Mouse (Mus musculus): ENCODE data around the gene Skor1.

Gene Skor1

DNA sequence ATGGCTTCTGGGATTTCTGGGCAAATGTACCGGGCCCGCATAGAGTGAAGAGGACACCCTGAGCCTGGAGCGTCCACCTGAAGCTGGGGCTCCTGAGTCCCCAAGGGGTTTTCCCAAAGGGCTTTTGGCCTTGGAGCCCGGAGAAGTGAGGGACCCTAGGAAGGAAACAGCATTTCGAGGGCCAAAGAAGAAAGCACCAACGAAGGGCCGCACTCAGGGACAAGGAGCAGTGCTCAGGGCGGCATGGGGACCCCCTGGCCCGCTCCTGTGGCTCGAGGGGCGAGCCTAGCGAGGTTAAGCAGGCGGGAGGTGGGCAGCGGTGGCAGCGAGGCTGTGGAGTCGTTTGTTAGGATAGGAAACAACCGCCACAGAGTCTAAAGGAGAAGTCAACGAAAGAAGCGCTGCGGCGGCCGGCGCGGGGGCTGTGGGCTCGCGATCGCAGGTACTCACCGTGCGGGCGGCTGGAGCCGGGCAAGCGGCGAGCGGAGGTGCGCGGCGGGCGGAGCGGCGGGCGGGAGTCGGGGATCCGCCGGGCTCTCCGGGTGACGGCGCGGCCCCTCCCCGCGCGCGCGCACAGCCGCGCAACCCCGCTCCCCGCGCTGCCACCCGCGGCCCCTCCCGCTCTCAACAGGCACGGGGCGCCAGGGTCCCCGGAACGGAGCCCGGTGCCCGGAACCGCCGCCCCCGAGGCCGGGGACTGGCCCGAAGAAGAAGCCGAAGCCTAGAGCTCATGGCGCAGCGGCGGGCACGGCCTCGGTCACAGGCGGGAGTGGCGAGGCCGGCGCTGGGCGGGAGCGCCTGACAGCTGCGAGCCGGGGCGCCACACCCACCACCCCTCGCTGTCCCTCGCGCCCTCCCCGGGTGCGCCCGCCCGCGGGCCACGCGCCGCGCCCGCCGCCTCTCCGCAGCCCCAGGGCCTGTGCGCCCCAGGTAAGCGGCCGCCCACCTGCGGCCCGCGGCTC, at the start of gene Skor1:
Gene Skor1, minus strand, starts transcription at position 552 of the 962 bp plus-strand sequence.
- no peak for DNase-seq (ENCODE audit: low spot score)

DNA sequence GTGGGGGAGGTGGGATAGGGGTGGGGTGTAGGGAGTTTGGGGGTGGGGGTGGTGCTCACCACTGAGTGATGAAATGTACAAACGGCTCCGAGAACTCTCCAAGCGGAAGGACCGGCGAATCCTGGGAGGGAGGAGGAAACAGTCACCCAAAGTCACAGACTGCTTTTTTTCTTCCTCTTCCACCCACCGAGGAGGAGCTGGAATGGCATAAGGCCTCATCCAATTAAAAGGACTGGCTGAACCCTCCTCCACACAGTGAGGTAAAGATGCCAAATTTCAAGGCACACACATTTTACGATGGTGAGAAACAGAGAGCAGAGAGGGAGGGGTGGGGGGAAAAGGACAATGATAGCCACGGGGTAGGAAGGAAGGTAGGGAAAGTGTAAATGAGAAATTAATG, 48.5 kb upstream of the Skor1 start:
- DNase-seq (ENCODE audit: low spot score), result no peak

- DNase-seq (ENCODE audit: low spot score), result peak; percentile 13
Observed at GRCm38 (mm10) chr9:63196114-63196682, 47.4 kb upstream of the Skor1 start.

GRCm38 (mm10) chr9:63195523-63195922, 46.8 kb upstream of the Skor1 start:
- no peak for DNase-seq (ENCODE audit: low spot score)

DNA sequence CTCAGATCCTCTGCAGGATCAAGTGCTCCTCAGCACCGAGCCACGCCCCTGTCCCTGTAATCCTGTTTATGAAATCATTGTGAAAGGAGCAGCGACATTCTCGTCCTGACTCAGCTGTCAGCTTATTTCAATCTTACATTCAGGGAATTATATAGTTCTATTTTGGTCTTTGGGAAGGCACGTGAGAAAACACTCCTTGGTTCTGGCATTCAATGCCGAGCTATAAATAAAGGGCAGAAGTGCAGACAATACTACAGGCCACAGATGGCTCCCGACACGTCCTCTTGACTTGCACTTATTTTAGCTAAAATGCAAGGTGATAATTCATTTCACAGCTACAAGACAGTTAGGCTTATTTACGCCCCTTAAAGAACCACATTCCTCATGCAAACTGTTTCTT, 46.0 kb upstream of the Skor1 start:
- DNase-seq (ENCODE audit: low spot score), result no peak

GRCm38 (mm10) chr9:63192809-63193208, 44.0 kb upstream of the Skor1 start:
- DNase-seq (ENCODE audit: low spot score), result no peak

GRCm38 (mm10) chr9:63187310-63187709, 38.5 kb upstream of the Skor1 start:
- DNase-seq (ENCODE audit: low spot score), result no peak

DNA sequence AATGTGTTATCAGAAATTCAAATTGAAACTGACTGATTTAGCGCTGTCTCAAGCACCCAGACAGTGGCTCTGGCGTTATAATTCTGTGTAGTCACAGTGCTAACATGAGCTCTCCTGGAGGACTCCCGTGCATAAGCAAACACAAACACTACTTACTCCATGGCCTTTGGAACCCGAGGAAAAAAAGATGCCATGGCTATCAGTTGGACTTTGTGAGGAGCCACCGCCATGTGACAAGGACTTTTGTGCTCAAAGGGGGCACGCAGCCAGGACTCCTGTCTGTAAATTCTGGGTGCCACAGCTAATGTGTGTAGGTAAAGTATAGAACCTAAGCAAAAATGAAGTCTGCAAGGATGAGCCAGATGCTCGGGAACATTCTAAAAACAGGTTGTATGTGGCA, 36.5 kb upstream of the Skor1 start:
- no peak for DNase-seq (ENCODE audit: low spot score)

GRCm38 (mm10) chr9:63183864-63184263, 35.1 kb upstream of the Skor1 start:
- DNase-seq (ENCODE audit: low spot score), result no peak

- DNase-seq (ENCODE audit: low spot score), result no peak
Observed at GRCm38 (mm10) chr9:63182306-63182960, 33.7 kb upstream of the Skor1 start.

DNA sequence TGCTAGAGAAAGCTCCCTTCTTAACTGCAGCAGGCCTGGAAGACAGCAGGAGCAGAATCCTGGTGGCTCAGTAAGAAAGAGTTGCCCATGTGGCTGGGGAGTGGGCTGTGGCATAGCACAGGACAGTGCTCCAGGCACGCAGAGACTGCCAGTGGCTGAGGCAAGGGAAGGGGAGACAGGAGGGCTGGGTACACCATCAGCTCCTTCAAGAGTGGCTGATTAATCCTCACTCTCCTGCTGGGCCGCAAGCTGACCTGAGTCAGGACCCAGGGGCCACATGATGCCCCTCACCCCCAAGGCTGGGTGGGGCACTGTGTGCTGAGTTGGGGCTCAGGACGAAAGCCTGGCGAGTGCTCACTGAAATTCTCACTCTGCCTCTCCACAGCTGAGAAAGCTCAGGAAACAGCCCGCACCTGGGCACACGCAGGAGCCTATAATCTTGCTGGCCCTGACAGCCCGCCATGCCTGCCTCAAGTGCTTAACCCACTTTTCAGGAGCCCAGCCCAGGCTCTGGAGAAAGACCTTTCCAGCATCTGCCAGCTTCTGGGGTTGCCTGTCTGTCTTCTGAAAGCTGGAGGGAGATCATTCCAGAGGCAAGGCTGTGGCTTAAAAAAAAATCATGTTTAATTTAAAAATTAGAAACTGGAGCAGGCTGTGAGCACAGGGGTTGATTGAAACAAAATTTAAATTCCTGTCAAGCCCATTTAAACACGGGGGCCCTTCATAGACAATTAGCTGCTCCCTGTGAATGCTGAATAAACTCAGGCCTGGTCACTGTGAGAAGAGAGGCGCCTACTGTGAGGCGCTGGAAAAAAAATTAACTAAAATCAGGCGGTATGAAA, 32.8 kb upstream of the Skor1 start:
- DNase-seq (ENCODE audit: low spot score), result no peak

GRCm38 (mm10) chr9:63178296-63178695, 29.5 kb upstream of the Skor1 start:
- no peak for DNase-seq (ENCODE audit: low spot score)

- DNase-seq (ENCODE audit: low spot score), result no peak
Observed at GRCm38 (mm10) chr9:63174001-63174721, 25.4 kb upstream of the Skor1 start.

- DNase-seq (ENCODE audit: low spot score), result no peak
Observed at GRCm38 (mm10) chr9:63171951-63172350, 23.2 kb upstream of the Skor1 start.

DNA sequence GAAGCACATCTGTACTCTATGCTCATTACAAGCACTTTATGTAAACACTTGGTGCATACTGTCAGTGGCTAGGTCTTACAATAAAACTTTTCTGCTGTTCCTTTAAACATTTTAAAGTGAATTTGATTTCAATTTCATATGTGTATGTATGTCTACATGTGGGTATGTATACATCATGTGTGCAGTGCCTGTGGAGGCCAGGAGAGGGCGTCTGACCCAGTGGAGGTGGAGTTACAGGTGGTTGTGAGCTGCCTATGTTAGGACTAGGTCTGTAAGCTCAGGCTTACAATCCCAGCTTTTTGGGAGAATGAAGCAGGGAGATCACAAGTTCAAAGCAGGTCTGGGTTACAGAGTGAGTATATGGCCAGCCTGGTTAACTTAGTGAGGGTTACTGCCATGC, 20.4 kb upstream of the Skor1 start:
- DNase-seq (ENCODE audit: low spot score), result no peak

DNA sequence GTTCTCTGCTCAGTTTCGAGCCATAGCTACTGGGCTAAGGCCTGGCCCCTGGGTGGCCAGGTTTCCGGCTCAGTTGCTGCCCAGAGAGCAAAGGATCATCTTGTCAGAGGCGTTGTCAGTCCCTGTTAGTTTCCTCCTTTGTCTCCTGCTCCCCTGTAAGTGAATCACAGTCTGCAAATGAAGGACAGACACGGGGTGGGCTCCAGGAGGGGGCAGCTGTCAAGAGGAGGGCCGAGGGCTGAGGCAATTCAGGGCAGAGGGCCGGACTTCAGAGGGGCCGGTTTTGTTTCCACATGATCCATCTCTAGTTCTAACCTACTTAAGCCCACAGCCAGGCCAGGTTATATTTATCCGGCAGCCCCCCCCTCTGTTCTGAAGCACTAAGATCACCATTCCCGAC, 16.3 kb upstream of the Skor1 start:
- DNase-seq (ENCODE audit: low spot score), result no peak

DNA sequence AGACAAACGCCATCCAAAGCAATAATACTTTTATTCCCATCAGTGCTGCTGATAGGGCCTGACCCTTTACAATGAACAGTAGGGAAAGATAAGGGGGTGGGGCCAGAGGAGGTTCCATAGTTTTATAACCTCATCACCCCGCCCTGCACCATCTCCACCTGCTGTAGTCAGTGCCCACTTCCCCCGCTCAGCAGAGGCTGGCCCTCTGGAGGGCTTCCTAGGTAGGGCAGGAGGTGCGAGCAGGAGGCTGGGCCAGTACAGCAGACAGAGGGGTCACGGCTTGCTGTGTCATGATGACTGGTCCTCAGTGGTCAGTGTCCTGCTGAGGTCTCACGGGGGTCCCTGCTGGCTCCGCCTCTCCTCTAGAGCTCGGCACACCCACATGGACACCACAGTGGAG, 15.0 kb upstream of the Skor1 start:
- no peak for DNase-seq (ENCODE audit: low spot score)

GRCm38 (mm10) chr9:63151949-63152348, 3.2 kb upstream of the Skor1 start:
- no peak for DNase-seq (ENCODE audit: low spot score)

GRCm38 (mm10) chr9:63151072-63151870, 2.5 kb upstream of the Skor1 start:
- peak; percentile 75 for DNase-seq (ENCODE audit: low spot score)

DNA sequence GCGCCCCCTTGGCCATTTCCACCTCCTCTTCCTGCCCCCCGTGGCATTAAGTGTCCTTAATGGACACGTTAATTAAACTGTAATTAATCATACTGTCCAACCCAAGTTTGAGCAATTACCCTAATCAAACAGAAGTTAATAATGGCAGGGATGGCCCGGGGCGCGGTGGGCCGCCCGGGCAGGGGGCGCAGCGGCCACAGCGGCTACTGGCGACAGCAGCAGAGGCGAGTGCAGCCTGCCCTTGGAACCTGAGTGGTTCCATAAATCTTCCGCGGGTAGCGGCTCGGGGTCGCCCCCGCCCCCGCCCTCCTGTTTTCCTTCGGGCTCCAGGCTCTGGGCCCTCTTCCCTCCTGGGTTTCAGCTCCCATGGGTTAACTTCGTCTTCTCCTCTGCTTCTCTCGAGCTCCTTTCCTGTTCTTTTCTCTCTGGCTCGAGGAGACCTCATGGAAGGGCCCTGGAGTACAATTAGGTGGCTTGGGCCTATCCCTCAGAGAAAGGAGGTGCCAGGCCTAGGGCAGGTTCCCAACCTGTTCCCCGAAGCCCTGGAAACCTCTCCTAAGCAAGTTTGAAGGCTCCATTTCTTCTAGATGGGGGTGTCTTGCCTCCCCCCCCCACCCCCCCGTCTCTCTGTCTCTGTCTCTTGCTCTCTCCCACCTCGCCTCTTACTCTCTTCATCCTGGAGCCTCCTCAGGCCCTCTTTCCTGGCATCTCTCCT, 1.5 kb upstream of the Skor1 start:
- no peak for DNase-seq (ENCODE audit: low spot score)
